Mouse (Mus musculus) limb, embryonic 10.5 days (tissue): ENCODE results near the gene Glyatl3. TPM values are rescaled to one million over a fixed set of nuclear protein-coding genes. Genes with fewer than 3 reads are reported as not detected.

Experiments
- DNase-seq: peaks from one replicate; pipeline ENCODE4 v3.0.0-alpha.2; 2017; ENCODE audit warnings: low spot score
- H3K27ac ChIP-seq: fragments of 300-500 bp; sonication (generic); 2 replicates; pipeline ENCODE4 v1.5.1; 2016; ENCODE audit warnings: mild to moderate bottlenecking
- H3K27me3 ChIP-seq: fragments of 300-500 bp; sonication (generic); 2 replicates; pipeline ENCODE4 v1.6.1; 2016; ENCODE audit warnings: low read depth, mild to moderate bottlenecking; ENCODE audit not compliant: poor library complexity, severe bottlenecking
- H3K36me3 ChIP-seq: fragments of 300-500 bp; sonication (generic); 2 replicates; pipeline ENCODE4 v1.6.1; 2016; ENCODE audit warnings: mild to moderate bottlenecking, moderate library complexity
- H3K4me1 ChIP-seq: fragments of 300-500 bp; sonication (generic); 2 replicates; pipeline ENCODE4 v1.6.1; 2016
- H3K4me3 ChIP-seq: fragments of 300-500 bp; sonication (generic); 2 replicates; pipeline ENCODE4 v1.5.1; 2016; ENCODE audit warnings: mild to moderate bottlenecking, moderate library complexity
- H3K9me3 ChIP-seq: fragments of 300-500 bp; sonication (generic); replicated peaks from 2 replicates; pipeline ENCODE4 v1.6.1; 2016; ENCODE audit warnings: mild to moderate bottlenecking
- WGBS: fragments of 180-500 bp; shearing (Covaris S2); methylation state at CpG from one replicate; pipeline ENCODE4 v1.1.7; 2016; 5-methylcytosine and 5-hydroxymethylcytosine counted together
- polyA plus RNA-seq: library from polyadenylated mRNA; unstranded; fragments of >200 nt; fragmentation: Nextera tagmentation; extraction: Ambion mirVana; gene quantifications from 2 replicates; pipeline ENCODE4 v1.2.1, GENCODE M21; 2016

Glyatl3 gene
- polyA plus RNA-seq, 1 experiment from 2014 or later, result not detected

- H3K36me3 ChIP-seq, result no peaks in the 10 kb centered on the region
- no peak for DNase-seq
- WGBS, result 88% methylated on average over 6 of the region's 6 CpGs
- no peak overlapping the region for H3K4me3 ChIP-seq
- H3K27me3 ChIP-seq, result no peaks in the 10 kb centered on the region
- no peak overlapping the region for H3K27ac ChIP-seq
- 0 out of 2 replicates have a peak, but pooled peaks cover 2% of the 10 kb centered on the region for H3K4me1 ChIP-seq
- H3K9me3 ChIP-seq, result no peaks in the 10 kb centered on the region
Observed at GRCm38 (mm10) chr17:40882172-40882571, 32.0 kb downstream of the Glyatl3 start.

- peak; percentile 67 for DNase-seq
- Histone ChIP-seq H3K36me3 (no peaks in the 10 kb centered on the region), H3K9me3 (no peaks in the 10 kb centered on the region), H3K27me3 (no peaks in the 10 kb centered on the region), H3K4me3 (peak within 1 kb of the TSS; percentile 68), H3K4me1 (0 out of 2 replicates have a peak, but pooled peaks cover 2% of the 10 kb centered on the region), H3K27ac (peak within 1 kb of the TSS; percentile 83)
- WGBS, result under 1% methylated on average over 40 of the region's 40 CpGs
Observed at GRCm38 (mm10) chr17:40879924-40880691, 34.0 kb downstream of the Glyatl3 start, which contains the start of gene 9130008F23Rik. Gene 9130008F23Rik (minus strand): TSS chr17:40880559.

DNA sequence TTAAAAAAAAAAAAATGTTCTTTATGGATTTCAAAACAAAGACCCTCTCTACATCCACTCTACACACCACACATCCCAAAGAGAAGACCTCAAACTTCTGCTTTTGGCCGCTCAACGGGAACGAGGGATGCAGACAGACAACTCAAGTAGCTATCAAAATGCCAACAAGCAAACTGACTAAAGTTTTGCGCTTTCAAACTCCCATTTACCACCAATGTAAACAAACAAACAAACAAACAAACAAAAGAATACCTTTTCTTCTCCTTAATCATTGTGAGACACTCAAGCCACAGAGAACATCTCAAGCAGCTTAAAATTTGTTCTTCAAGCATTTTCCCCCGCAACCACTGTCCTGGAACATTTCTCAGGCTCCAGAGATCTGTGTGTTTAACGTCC lies 34.6 kb downstream of the Glyatl3 start:
- H3K27ac ChIP-seq, result peak overlapping the region; percentile 83
- peak overlapping the region; percentile 68 for H3K4me3 ChIP-seq
- no peak for DNase-seq
- no peaks in the 10 kb centered on the region for H3K27me3 ChIP-seq
- WGBS, result 5% methylated on average over 6 of the region's 6 CpGs
- 0 out of 2 replicates have a peak, but pooled peaks cover 2% of the 10 kb centered on the region for H3K4me1 ChIP-seq
- H3K36me3 ChIP-seq, result no peaks in the 10 kb centered on the region
- H3K9me3 ChIP-seq, result no peaks in the 10 kb centered on the region

- DNase-seq, result no peak
- H3K4me3 ChIP-seq, result no peak overlapping the region
- H3K4me1 ChIP-seq, result 0 out of 2 replicates have a peak, but pooled peaks cover 2% of the 10 kb centered on the region
- no peaks in the 10 kb centered on the region for H3K27me3 ChIP-seq
- no peak overlapping the region for H3K27ac ChIP-seq
- H3K9me3 ChIP-seq, result no peaks in the 10 kb centered on the region
- 42% methylated on average over 3 of the region's 3 CpGs for WGBS
- no peaks in the 10 kb centered on the region for H3K36me3 ChIP-seq
Observed at GRCm38 (mm10) chr17:40877741-40878140, 36.4 kb downstream of the Glyatl3 start.

DNA sequence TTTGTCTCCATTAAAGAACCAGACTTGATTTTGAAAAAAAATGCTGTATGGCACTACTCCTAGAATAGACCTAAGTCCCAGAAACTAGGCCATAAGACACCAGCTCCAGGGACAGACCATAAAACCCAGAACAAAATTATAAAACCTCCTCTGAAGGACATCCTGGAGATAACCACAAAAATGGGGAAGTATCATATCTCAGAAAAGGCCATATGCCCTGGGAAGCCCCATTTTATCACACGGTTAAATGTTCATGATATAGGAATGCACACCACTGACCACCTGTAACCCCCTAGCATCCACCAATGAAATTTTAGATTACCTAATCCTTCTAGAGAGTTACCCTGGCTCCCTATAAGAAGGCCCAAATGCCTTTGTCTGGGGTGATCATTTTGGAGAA lies 38.6 kb downstream of the Glyatl3 start:
- Histone ChIP-seq H3K4me3 (no peak overlapping the region), H3K36me3 (no peaks in the 10 kb centered on the region), H3K27ac (no peak overlapping the region), H3K9me3 (no peaks in the 10 kb centered on the region), H3K27me3 (no peaks in the 10 kb centered on the region), H3K4me1 (0 out of 2 replicates have a peak, but pooled peaks cover 2% of the 10 kb centered on the region)
- WGBS, result 95% methylated on average over 1 of the region's 1 CpGs
- no peak for DNase-seq

DNA sequence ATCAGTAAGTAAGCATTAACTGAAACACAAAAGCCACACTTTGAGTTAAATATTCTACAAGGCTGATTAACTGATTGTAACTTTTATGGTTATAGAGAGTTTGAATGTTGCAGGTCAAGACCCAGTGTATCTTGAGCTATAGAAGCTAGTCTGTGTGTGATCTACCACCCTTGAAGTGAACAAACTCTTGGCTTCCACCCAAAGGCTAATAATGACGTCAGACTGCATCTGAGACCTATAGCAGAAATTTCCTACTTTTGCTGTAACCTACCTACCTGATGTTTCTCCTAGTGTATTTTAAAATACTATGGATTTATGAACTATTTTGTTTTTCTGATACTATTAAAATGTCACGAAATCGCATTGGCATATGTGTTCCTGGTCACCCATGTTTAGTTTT lies 39.4 kb downstream of the Glyatl3 start:
- Histone ChIP-seq H3K27me3 (no peaks in the 10 kb centered on the region), H3K4me3 (no peak overlapping the region), H3K4me1 (0 out of 2 replicates have a peak, but pooled peaks cover 2% of the 10 kb centered on the region), H3K27ac (no peak overlapping the region), H3K36me3 (no peaks in the 10 kb centered on the region), H3K9me3 (no peaks in the 10 kb centered on the region)
- DNase-seq, result no peak
- WGBS, result 89% methylated on average over 3 of the region's 3 CpGs

- H3K27ac ChIP-seq, result no peak overlapping the region
- WGBS, result 45% methylated on average over 2 of the region's 2 CpGs
Observed at GRCm38 (mm10) chr17:40873582-40874011, 40.6 kb downstream of the Glyatl3 start.

DNA sequence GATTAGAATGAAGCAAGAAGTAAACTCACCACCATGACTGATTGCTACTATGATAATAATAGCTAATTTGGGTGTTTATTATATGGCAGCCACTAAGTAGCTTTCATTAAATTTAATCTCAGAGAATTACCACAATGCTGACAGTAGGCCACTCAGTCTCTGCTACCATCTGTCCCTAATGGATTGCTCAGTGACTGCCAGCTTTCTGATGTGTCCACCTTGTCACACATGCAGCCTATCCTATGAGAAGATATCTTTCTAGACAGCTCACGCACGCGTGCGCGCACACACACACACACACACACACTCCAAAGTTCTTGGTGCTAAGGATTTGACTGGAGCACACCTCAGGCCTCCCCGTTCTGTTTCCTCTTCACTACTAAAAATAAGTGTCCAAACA lies 41.5 kb downstream of the Glyatl3 start:
- H3K36me3 ChIP-seq, result no peaks in the 10 kb centered on the region
- DNase-seq, result no peak
- no peaks in the 10 kb centered on the region for H3K27me3 ChIP-seq
- no peaks in the 10 kb centered on the region for H3K4me1 ChIP-seq
- H3K27ac ChIP-seq, result no peak overlapping the region
- no peak overlapping the region for H3K4me3 ChIP-seq
- H3K9me3 ChIP-seq, result no peaks in the 10 kb centered on the region
- 94% methylated on average over 6 of the region's 6 CpGs for WGBS

More at GRCm38 (mm10) chr17:40873582-40874011, 40.6 kb downstream of the Glyatl3 start:
- Histone ChIP-seq H3K4me3 (no peak overlapping the region), H3K9me3 (no peaks in the 10 kb centered on the region), H3K27me3 (no peaks in the 10 kb centered on the region), H3K4me1 (no peaks in the 10 kb centered on the region), H3K36me3 (no peaks in the 10 kb centered on the region)
- DNase-seq, result no peak

GRCm38 (mm10) chr17:40868952-40869747 lies 45.0 kb downstream of the Glyatl3 start:
- no peak overlapping the region for H3K27ac ChIP-seq

GRCm38 (mm10) chr17:40855065-40855464 lies 59.1 kb downstream of the Glyatl3 start:
- Histone ChIP-seq H3K36me3 (no peaks in the 10 kb centered on the region), H3K27me3 (no peaks in the 10 kb centered on the region), H3K27ac (no peak overlapping the region)

More at GRCm38 (mm10) chr17:40868952-40869747, 45.0 kb downstream of the Glyatl3 start:
- no peaks in the 10 kb centered on the region for H3K36me3 ChIP-seq
- no peaks in the 10 kb centered on the region for H3K27me3 ChIP-seq
- no peaks in the 10 kb centered on the region for H3K4me1 ChIP-seq
- no peak overlapping the region for H3K4me3 ChIP-seq
- WGBS, result 81% methylated on average over 10 of the region's 10 CpGs
- H3K9me3 ChIP-seq, result no peaks in the 10 kb centered on the region
- DNase-seq, result no peak

More at GRCm38 (mm10) chr17:40855065-40855464, 59.1 kb downstream of the Glyatl3 start:
- Histone ChIP-seq H3K4me1 (no peaks in the 10 kb centered on the region), H3K9me3 (no peaks in the 10 kb centered on the region), H3K4me3 (no peak overlapping the region)
- no peak for DNase-seq
